Mouse (Mus musculus) yolk sac, embryonic 10.5 days (tissue): ENCODE results near the gene Pabpc4l.
"Not testable (repeated sequence)": the region's sequence is repeated elsewhere in the genome, so short reads cannot be mapped to it uniquely, and the experiment has no call there.

ENCODE experiments used
- DNase-seq: peaks from one replicate; pipeline ENCODE4 v3.0.0-alpha.2; 2017; ENCODE audit warnings: low spot score

Gene Pabpc4l

GRCm38 (mm10) chr3:46447481-46448265 lies at the start of gene Pabpc4l:
Pabpc4l (minus strand) TSS chr3:46448219.
- peak; percentile 65 for DNase-seq

DNA sequence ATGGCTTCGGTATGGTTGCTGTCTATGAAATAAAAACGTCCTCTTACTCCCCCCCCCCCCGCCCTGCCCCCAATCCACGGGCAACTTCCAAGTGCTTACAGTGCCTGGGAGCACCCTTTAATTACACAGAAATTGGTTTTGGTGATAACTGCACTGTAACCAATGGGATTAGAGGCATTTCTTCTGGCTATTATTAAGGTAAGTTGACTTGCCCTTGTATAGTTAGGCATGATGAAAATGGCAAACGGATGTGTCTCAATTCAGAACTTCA lies 42.9 kb upstream of the Pabpc4l start:
- DNase-seq: no peak

GRCm38 (mm10) chr3:46490132-46490988 lies 42.3 kb upstream of the Pabpc4l start:
- no peak for DNase-seq

- not testable (repeated sequence) for DNase-seq
Measured at GRCm38 (mm10) chr3:46486091-46486490, 38.1 kb upstream of the Pabpc4l start.

DNA sequence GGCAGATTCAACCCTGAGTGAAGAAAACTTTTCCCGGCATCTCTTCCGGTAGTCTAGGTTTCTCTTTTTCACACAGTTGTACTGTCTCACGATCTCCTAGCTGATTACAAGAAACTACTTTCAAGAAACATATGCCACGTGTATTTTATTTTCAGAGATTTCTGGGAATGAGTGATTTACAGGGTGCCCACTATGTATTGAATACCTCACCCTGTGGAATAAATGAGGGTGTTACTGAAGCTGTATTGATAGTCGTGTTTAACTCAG lies 180 bp upstream of the Pabpc4l start:
- no peak for DNase-seq

DNA sequence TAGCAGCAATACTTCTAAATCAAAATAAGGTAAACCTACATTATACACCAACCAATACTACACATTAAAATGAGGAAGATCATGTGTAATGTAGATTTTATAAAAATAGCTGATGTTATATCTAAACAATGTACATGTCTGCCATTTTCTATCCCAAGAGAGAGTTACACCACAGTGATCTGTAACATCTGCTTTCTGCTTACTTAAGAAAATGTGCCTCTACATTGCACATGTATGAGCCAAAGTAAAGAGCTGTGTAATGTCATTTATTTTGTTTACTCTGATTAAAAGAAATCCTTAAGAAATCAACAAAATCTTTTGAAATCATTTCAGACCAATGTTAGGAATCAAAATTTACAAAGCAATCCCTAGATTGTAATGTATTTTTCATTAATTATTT lies 16.6 kb downstream of the Pabpc4l start:
- DNase-seq: no peak
